Mouse (Mus musculus) heart, embryonic 10.5 days (tissue): Measurements from ENCODE around the gene Birc3. TPM values are rescaled to one million over a fixed set of nuclear protein-coding genes. Genes with fewer than 3 reads are reported as not detected.
"Not testable (repeated sequence)": the region's sequence is repeated elsewhere in the genome, so short reads cannot be mapped to it uniquely, and the experiment has no call there.

Experiments used
- DNase-seq: peaks from one replicate; pipeline ENCODE4 v3.0.0-alpha.2; 2017; ENCODE audit warnings: low spot score
- H3K27ac ChIP-seq: fragments of 300-500 bp; sonication (generic); 2 replicates; pipeline ENCODE4 v1.5.1; 2016; ENCODE audit warnings: mild to moderate bottlenecking
- H3K27me3 ChIP-seq: fragments of 300-500 bp; sonication (generic); 2 replicates; pipeline ENCODE4 v1.6.1; 2016; ENCODE audit warnings: mild to moderate bottlenecking; ENCODE audit not compliant: poor library complexity, insufficient read depth, severe bottlenecking
- H3K36me3 ChIP-seq: fragments of 300-500 bp; sonication (generic); 2 replicates; pipeline ENCODE4 v1.6.1; 2016; ENCODE audit warnings: mild to moderate bottlenecking, moderate library complexity
- H3K4me1 ChIP-seq: fragments of 300-500 bp; sonication (generic); 2 replicates; pipeline ENCODE4 v1.6.1; 2016; ENCODE audit warnings: mild to moderate bottlenecking
- H3K4me3 ChIP-seq: fragments of 300-500 bp; sonication (generic); 2 replicates; pipeline ENCODE4 v1.5.1; 2016; ENCODE audit warnings: mild to moderate bottlenecking, moderate library complexity
- H3K9me3 ChIP-seq: fragments of 300-500 bp; sonication (generic); 2 replicates; pipeline ENCODE4 v1.6.1; 2016; ENCODE audit warnings: mild to moderate bottlenecking, moderate library complexity
- WGBS: fragments of 180-500 bp; shearing (Covaris S2); methylation state at CpG from one replicate; pipeline ENCODE4 v1.1.7; 2016; 5-methylcytosine and 5-hydroxymethylcytosine counted together
- polyA plus RNA-seq: library from polyadenylated mRNA; unstranded; fragments of >200 nt; fragmentation: Nextera tagmentation; extraction: Ambion mirVana; gene quantifications from 2 replicates; pipeline ENCODE4 v1.2.1, GENCODE M21; 2016

Gene Birc3
- polyA plus RNA-seq, 1 experiment from 2014 or later, result 5.2 TPM

DNA sequence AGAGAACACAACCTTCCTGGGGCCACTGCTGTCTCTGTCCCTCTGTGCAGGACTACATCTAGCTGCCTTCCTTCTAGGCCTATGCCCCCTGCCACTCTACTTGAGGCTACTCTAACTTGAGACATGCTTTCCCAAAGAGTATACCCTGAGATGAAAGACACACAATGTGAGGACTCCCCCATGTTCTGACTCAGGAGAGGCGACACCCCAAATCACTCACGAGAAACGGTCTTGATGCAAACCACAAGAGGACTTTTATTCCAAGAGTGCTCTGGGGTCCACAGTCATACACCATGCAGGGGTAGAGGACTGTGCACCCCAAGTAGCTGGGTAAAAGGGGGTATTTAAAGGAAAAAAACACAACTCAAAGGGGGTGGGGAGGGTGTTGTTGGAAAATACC is 11.4 kb upstream of the Birc3 start:
- no peaks in the 10 kb centered on the region for H3K4me1 ChIP-seq
- no peaks in the 10 kb centered on the region for H3K27me3 ChIP-seq
- no peaks in the 10 kb centered on the region; the same call in 1 of the 2 replicates for H3K9me3 ChIP-seq
- no peak overlapping the region for H3K4me3 ChIP-seq
- 96% methylated on average over 3 of the region's 3 CpGs for WGBS
- DNase-seq, result no peak
- H3K27ac ChIP-seq, result no peak overlapping the region
- no peaks in the 10 kb centered on the region for H3K36me3 ChIP-seq

DNA sequence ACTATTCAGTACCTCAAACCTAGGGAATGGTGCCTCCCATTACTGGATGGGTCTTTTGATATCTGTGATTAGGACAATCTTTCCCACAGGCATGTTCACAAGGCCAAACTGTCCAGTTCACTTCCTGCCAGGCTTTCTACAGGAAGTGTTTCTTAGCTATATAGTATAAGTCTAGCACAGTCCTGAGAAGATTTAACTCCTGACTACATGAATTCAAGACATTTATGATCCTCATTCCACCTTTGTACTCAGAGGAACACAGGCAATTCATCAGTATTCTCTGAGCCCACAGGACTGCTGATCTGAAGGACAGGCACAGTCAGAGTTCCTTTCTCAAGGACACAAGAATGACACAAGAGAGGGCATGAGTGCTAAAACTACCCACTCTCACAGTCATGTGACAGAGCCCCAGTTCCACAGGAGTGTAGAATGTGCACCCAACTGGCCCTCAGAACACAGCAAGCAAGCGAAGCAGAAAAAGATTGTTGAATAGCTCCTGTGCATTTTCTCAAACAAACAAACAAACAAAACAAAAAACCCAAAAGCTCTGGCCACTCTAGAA is 9.4 kb upstream of the Birc3 start:
- no peaks in the 10 kb centered on the region for H3K27me3 ChIP-seq
- no peak for DNase-seq
- WGBS, result 79% methylated on average over 1 of the region's 1 CpGs
- H3K4me1 ChIP-seq, result no peaks in the 10 kb centered on the region
- no peak overlapping the region for H3K4me3 ChIP-seq
- H3K27ac ChIP-seq, result no peak overlapping the region
- H3K9me3 ChIP-seq, result no peaks in the 10 kb centered on the region; the same call in 1 of the 2 replicates
- H3K36me3 ChIP-seq, result no peaks in the 10 kb centered on the region

DNA sequence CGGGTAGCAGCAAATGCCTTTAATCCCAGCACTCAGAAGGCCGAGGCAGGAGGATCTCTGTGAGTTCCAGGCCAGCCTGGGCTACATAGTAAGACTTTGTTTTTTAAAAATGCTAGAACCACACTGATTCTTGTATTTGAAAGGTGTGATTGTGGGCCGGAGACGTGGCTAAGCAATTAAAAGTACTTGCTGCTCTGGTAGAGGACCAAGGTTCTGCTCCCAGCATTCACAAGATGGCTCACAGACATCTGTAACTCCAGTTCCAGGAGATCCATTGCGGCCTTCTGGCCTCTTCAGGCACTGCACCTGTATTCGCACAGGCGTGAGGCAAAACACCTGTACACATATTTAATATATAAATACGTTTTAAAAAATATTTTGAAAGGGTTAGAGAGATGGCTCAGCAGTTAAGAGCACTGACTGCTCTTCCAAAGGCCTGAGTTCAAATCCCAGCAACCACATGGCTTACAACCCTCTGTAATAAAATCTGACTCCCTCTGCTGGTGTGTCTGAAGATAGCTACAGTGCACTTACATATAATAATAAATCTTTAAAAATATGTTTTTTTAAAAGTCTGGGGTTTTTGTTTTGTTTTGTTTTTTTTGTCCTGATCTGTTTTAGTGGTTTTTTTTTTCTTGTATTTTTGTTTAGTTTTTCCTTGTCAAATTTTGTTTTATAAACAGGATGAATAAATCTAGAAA is 675 bp upstream of the Birc3 start:
- H3K4me3 ChIP-seq, result 0 out of 2 replicates have a peak overlapping the region, but pooled peaks have one; percentile 76
- no peaks in the 10 kb centered on the region for H3K9me3 ChIP-seq
- H3K4me1 ChIP-seq, result no peaks in the 10 kb centered on the region
- H3K36me3 ChIP-seq, result no peaks in the 10 kb centered on the region
- DNase-seq, result no peak
- no peak overlapping the region for H3K27ac ChIP-seq
- 92% methylated on average over 8 of the region's 8 CpGs for WGBS
- no peaks in the 10 kb centered on the region for H3K27me3 ChIP-seq

DNA sequence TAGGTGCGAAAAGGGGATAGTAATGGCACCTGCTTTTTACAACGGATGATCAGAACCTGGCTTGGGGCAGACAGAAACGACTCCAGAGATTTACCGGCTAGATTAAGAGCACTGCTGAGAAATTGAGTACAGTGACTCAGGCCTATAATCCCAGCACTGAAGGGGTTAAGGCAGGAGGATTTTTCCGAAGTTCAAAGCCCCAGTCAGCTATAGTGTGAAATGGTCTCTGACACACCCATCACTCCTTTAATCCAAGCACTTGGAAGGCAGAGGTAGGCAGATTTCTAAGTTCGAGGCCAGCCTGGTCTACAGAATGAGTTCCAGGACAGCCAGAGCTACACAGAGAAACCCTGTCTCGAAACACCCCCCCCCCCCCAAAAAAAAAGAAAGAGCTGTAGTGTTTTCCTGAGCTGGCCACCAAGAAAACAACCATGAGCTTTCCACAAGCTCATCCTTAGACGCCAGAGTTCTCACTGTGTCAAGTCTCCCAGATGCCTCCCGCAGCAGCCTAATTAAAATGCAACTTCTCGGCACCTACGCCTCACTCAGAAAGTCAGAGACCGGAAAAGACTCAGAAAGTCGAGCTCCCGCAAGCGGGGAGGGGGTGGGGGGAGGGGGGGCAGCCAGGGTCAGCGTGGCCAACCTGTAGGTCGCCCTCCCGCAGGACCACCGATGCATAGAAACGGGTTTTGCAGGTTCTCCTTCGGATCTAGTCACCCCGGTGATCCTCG is 777 bp downstream of the Birc3 start:
- Histone ChIP-seq H3K4me1 (no peaks in the 10 kb centered on the region), H3K27ac (peak overlapping the region; percentile 94), H3K4me3 (peak overlapping the region; percentile 76), H3K9me3 (no peaks in the 10 kb centered on the region), H3K36me3 (peaks cover 6% of the 10 kb centered on the region; the same call in 1 of the 2 replicates), H3K27me3 (no peaks in the 10 kb centered on the region)
- no peak for DNase-seq
- WGBS, result 14% methylated on average over 23 of the region's 23 CpGs

DNA sequence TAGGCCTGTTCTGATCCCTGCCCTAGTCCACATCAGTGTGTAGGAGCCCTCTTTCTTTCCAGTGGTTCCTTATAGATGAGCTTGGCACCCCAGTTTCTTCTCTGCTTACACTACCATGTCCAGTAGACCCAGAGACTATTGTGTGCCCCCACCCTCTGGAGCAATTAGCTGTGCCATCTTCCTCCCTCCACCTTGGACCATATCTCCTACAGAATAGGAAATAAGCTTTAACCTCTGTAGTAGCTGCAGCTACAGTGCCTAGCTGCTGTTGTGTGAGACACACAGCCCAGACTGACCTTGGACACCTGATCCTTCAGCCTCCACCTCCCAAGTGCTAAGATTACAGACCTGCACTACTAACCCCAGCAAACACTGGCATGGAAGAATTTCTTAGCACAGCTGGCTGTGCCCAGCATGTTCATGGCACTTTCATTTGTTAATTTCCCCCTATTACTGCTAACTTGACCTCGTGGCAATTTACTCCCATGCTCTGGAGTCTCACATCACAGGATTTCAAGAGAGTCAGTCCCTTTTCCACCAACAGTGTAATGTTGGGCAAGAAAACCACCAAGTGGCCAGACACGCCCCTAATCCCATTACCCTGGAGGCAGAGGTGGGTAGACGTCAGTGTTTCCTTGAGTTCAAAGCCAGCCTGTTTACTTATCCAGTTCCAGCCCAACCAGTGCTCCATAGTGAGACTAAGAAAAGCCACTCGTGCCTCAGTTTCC is 1.5 kb downstream of the Birc3 start:
- no peaks in the 10 kb centered on the region for H3K9me3 ChIP-seq
- 65% methylated on average over 4 of the region's 4 CpGs for WGBS
- H3K36me3 ChIP-seq, result peaks cover 8% of the 10 kb centered on the region; the same call in 1 of the 2 replicates
- no peak for DNase-seq
- no peaks in the 10 kb centered on the region for H3K27me3 ChIP-seq
- no peak overlapping the region for H3K4me3 ChIP-seq
- no peak overlapping the region for H3K27ac ChIP-seq
- H3K4me1 ChIP-seq, result no peaks in the 10 kb centered on the region

DNA sequence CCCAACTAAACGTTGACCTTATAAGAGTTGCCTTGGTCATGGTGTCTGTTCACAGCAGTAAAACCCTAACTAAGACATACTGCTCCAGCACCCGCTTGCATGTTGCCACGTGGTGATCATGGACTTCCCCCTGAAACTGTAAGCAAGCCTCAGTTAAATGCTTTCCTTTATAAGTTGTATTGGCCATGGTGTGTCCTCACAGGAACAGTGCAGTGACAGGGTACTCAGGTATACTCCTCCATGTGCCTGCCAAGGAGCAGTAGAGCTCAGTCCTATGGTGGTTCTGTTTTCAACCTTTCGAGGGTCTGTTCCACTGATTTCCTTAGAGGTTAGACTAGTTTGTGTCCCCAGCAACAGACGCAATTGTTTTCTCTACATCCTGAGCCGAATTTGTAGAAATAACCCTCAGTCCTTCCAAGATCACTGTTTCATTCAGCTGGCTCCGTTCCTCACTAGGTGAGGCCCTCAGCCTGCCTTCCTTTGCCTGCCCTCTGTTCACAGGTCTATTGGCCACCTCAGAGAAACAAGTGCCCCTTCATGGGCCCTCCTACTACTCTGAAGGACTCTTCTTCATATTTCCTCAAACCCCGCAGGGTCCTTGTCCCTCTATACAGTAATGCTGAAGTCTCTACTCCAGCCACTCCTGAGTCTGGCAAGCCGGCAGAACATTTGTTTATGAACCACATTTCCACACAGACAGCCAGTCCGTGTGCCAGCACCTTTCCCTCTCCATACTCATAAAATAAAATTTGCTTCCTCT is 2.2 kb downstream of the Birc3 start:
- WGBS, result 88% methylated on average over 10 of the region's 10 CpGs
- Histone ChIP-seq H3K36me3 (peaks cover 8% of the 10 kb centered on the region; the same call in 1 of the 2 replicates), H3K27me3 (no peaks in the 10 kb centered on the region), H3K4me1 (no peaks in the 10 kb centered on the region), H3K9me3 (no peaks in the 10 kb centered on the region), H3K4me3 (no peak overlapping the region), H3K27ac (no peak overlapping the region)
- DNase-seq, result no peak

DNA sequence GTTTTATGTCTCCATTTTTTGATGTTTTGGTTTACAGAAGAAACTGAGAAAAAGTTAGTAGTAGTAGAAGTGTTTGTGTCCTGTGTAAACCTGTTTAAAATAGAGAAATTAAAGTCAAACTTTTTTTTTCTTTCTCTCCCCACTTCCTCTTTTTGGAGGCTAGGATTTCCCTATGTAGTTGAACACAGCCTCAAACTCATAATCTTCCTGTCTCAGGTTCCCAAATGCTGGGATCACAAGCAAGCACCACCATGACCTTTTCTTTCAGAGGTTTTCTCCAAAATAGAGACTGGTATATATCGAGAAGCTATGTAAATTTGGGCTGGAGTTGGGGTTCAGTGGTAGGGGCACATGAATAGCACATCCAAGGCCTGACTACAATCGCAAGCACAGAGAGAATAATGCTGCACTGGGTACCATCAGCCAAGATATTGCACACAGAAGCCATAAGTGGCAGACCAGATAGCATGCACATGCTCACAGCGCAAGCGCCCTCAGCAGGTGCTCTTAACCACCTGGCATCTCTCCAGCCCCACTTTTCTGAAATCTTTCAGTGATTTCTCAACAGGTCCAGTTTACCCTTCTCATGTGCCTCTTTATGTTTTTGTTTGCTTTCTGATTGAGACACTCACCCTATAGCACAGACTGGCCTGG is 4.0 kb downstream of the Birc3 start:
- peaks cover 8% of the 10 kb centered on the region; the same call in 1 of the 2 replicates for H3K36me3 ChIP-seq
- H3K27ac ChIP-seq, result no peak overlapping the region
- H3K27me3 ChIP-seq, result no peaks in the 10 kb centered on the region
- no peaks in the 10 kb centered on the region for H3K9me3 ChIP-seq
- 93% methylated on average over 4 of the region's 4 CpGs for WGBS
- H3K4me3 ChIP-seq, result no peak overlapping the region
- H3K4me1 ChIP-seq, result no peaks in the 10 kb centered on the region
- DNase-seq, result no peak

DNA sequence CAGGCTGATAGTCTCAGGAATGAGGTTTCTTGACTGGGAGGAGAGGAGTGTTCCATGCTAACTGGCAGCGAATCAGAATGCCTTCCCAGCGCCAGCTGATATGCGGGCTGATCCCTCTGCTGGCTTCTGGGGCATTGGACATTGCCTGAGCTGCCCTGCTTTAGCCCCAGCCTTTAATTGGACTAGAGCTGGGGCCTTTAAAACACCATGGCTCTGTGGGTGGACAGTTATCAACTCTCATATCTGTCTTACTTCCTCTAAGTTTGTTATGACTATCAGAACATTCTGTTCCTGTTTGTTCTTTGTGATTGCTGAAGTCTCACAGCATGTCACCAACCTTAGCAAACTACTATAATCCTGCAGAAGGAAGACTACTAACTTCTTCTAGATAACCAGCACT is 5.0 kb downstream of the Birc3 start:
- no peaks in the 10 kb centered on the region for H3K4me1 ChIP-seq
- no peaks in the 10 kb centered on the region for H3K27me3 ChIP-seq
- 83% methylated on average over 3 of the region's 3 CpGs for WGBS
- DNase-seq, result no peak
- H3K27ac ChIP-seq, result no peak overlapping the region
- H3K36me3 ChIP-seq, result peaks cover 8% of the 10 kb centered on the region; the same call in 1 of the 2 replicates
- H3K4me3 ChIP-seq, result no peak overlapping the region
- no peaks in the 10 kb centered on the region for H3K9me3 ChIP-seq

DNA sequence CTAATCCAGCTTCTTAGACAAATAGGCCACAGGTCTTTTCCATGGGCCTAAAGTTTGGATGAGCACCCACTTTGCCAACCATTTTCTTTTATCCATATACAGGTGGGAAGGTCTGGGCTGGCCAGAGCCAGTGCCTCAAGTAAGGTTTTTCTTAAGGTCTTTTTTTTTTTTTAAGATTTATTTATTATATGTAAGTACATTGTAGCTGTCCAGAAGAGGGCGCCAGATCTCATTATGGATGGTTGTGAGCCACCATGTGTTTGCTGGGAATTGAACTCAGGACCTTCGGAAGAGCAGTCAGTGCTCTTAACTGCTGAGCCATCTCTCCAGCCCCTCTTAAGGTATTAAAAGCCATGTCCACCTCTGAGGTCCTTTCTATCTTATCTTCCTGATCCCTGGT is 6.0 kb downstream of the Birc3 start:
- DNase-seq, H3K4me1 ChIP-seq, H3K27ac ChIP-seq, H3K4me3 ChIP-seq, H3K36me3 ChIP-seq, H3K27me3 ChIP-seq, H3K9me3 ChIP-seq: not testable (repeated sequence)
- WGBS, result 80% methylated on average over 2 of the region's 2 CpGs

DNA sequence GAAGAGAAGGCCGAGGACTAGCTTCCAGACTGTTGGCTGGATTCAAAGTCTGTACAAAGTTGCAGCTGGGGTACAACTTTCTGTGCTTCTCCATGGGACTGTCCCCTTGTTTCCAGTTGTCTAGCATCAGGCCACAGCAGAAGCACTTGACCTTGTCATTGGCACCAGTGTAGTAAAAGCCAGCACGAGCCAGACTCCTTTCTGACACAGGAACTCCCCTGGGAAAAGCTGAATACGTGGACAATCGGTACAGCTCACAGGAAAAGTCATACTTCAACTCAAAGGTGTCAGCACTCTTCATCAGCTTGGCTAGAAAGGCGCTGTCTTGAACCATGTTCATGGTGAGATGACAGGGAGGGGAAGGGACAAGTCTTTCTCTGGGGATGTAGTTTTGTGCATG is 12.0 kb downstream of the Birc3 start:
- no peaks in the 10 kb centered on the region for H3K9me3 ChIP-seq
- H3K27ac ChIP-seq, result no peak overlapping the region
- H3K36me3 ChIP-seq, result peaks cover 2% of the 10 kb centered on the region; the same call in 1 of the 2 replicates
- no peaks in the 10 kb centered on the region for H3K27me3 ChIP-seq
- whole genome bisulfite sequencing, result 85% methylated on average over 5 of the region's 5 CpGs
- no peak overlapping the region for H3K4me3 ChIP-seq
- DNase-seq, result no peak
- H3K4me1 ChIP-seq, result no peaks in the 10 kb centered on the region

DNA sequence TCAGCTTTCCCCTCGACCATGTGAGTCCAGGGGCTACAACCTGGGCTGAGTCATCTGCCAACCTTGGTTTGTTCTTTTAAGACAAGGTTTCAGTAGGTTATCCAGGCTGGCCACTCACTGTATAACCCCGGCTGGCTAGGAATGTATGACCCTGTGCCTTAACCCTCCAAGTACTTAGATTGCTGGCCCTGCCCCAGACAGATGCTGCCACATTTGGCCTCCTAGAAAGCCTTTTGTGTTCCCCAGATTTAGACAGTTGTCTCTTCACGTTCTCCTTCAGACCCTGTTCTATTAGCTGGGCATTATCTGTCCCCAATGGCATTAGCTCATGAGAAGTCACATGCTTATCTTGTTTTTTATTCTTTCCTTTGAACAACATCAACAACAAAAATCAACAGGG is 17.1 kb downstream of the Birc3 start:
- Histone ChIP-seq H3K27me3 (no peaks in the 10 kb centered on the region), H3K9me3 (no peaks in the 10 kb centered on the region), H3K27ac (no peak overlapping the region), H3K4me3 (no peak overlapping the region), H3K36me3 (peaks cover 4% of the 10 kb centered on the region; the same call in 1 of the 2 replicates), H3K4me1 (peaks cover 5% of the 10 kb centered on the region)
- peak; percentile 60 for DNase-seq
- WGBS, result 61% methylated on average over 3 of the region's 3 CpGs

DNA sequence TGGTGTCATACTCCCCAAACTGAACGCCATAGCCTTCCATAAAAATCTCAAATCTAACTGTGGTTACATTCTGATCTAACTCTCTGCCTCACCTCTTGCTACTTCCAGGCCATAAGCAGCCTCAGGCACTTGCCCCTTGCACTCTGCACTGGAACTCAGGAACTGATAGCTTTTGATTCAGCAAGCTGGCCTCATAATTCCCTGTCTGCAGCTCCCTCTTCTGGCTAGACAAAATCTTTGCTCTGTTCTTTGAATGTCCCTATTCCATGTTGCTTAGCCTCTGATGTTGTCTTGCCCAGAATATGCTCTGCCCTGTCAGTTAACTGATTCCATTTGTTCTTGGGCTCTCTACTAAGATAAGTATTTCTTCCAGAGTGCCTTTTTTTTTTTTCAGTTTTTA is 17.6 kb downstream of the Birc3 start:
- no peaks in the 10 kb centered on the region for H3K27me3 ChIP-seq
- H3K9me3 ChIP-seq, result no peaks in the 10 kb centered on the region
- no peak overlapping the region for H3K4me3 ChIP-seq
- H3K4me1 ChIP-seq, result peaks cover 5% of the 10 kb centered on the region
- DNase-seq, result peak; percentile 67
- no peak overlapping the region for H3K27ac ChIP-seq
- 51% methylated on average over 1 of the region's 1 CpGs for WGBS
- H3K36me3 ChIP-seq, result peaks cover 4% of the 10 kb centered on the region; the same call in 1 of the 2 replicates
